Mouse (Mus musculus) lung, adult 10 weeks (tissue): Measurements from ENCODE around the gene Olfr67. TPM values are rescaled to one million over a fixed set of nuclear protein-coding genes. Genes with fewer than 3 reads are reported as not detected.

Source experiments
- polyA plus RNA-seq: library from polyadenylated mRNA; stranded (reverse); fragments of 350-450 nt; fragmentation: Illumina TruSeq; extraction: RNeasy Lipid Tissue Mini Kit (QIAGEN cat#74804); gene quantifications from one replicate; pipeline ENCODE4 v1.2.3, GENCODE M21; 2014; ENCODE audit warnings: low read depth, low replicate concordance; ENCODE audit not compliant: insufficient read depth

Olfr67 gene
- not detected for polyA plus RNA-seq

DNA sequence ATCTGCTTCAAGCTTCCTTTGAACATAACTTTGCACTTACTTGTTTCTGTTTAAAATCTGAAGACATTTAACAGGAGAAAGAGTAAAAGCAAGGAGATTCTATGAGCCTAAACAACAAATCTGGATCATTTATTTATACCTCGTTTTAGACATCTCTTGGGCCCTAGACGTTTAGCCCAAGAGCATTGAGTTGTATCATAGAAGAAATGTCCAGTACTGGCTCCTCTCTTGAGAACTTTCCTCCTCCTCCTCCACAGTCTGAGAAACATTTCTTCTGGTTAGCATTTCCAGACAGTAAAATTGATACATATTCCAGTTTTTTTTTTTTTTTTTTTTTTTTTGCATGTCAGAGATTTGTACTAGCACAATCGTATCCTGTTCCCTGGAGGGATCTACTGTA, at the start of gene Olfr67:
Gene Olfr67 (minus strand): TSS at position 101 of the 400 bp plus-strand sequence.

DNA sequence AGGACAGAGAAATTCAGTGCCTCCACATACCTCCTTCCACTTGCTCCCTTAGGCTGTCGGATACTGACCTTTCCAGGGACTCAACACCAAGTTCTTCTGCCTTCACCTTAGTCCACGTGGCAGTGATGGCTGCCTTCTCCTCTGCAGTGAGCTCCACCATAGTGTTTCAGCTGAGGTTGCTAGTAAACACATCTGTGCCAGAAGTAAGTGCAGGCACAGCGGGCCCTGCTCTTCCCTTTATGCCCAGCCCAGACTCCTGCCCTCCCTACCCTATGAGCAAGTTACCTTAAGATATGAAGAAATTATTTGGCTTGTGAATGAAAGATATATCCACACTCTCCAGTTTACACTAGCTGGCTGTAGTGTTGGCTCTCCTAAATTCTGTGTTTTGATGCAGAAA, 48.6 kb upstream of the Olfr67 start, which contains the start of gene Hbb-bh2:
Gene Hbb-bh2 (minus strand): TSS at position 253 of the 400 bp plus-strand sequence.

DNA sequence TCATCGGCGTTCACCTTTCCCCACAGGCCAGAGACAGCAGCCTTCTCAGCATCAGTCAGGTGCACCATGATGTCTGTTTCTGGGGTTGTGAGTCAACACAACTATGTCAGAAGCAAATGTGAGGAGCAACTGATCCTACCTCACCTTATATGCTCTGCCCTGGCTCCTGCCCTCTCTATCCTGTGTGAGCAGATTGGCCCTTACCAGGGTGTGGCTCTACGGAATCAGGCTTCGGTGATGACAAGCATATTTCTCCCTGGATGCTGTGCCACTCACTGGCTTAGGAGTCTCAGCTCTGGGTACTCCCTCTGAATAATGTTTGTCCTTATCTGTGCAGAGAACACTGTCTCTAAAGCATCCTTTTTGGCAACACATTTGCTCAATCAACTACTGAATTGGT, 36.2 kb upstream of the Olfr67 start, which contains the start of gene Hbb-bs:
Gene Hbb-bs (minus strand): TSS at position 289 of the 400 bp plus-strand sequence.

DNA sequence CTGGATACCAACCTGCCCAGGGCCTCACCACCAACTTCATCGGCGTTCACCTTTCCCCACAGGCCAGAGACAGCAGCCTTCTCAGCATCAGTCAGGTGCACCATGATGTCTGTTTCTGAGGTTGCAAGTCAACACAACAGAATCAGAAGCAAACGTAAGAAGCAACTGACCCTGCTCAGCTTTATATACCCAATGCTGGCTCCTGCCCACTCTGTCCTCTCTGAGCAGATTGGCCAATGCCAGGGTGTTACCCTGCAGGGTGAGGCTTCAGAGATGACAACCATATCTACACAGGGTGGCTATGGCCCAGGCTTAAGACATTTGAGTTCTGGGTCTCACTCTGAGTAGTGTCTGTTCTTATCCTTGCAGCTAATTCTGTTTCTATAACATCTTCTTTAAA, 22.1 kb upstream of the Olfr67 start, which contains the start of gene Hbb-bt:
Gene Hbb-bt (minus strand): TSS at position 231 of the 400 bp plus-strand sequence.

DNA sequence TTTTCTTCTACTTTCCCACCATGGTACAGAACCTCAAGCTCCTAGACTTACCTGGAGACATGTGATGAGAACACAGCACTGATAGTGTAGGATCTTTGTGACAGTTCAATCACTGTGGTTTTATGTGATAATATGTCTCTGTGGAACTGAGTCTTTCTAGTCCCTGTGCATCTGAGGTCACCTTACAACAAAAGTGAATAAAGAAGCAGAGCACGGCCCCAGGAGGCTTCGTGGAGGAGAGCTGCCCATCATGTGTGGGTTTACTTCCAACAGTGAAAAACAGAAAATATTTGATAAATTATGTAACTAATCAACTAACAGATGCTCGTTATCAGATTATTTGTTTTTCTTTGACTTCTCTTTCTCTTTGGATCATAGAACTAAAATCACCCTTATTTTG, 12.0 kb downstream of the Olfr67 start, which contains the start of gene Olfr68:
Gene Olfr68 (minus strand): TSS at position 101 of the 400 bp plus-strand sequence.

DNA sequence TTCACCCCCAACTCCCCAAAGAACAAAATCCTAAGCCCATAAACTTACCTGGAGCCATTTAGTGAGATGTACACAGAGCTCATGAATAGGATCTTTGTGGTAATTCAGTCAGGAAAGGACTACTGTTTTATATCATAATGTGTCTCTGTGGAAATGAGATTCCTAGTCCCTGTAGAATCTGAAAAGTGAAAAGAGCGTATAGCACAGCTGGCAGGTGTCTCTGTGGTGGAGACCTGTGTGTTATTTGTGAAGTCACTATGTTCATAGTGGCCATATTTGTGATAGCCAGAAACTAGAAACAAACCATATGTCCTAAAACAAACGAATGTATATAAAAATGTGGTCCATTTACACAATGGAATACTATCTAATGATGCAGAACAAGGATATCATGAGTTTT, 20.1 kb downstream of the Olfr67 start, which contains the start of gene Olfr69:
Gene Olfr69 (minus strand): TSS at position 101 of the 400 bp plus-strand sequence.

DNA sequence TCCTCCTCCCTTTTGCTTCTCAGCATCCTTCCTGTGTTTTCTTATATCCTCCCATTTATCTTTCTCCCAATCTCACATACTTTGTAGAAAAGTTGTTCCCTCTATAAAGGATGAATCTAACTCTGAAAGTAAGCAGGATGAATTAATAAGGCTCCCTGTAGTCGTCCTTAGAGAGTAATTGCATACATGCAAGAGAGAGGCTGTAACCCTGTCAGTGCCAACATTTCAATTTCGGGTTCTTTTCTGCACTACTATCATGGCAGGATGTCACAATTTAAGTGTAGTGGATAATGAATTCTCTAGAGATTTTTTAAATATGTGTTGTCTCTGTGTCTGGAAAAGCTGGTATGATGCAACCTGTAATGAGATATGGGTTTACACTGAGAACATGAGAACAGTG, 34.4 kb downstream of the Olfr67 start, which contains the start of gene Olfr630:
Gene Olfr630 (minus strand): TSS at position 101 of the 400 bp plus-strand sequence.

DNA sequence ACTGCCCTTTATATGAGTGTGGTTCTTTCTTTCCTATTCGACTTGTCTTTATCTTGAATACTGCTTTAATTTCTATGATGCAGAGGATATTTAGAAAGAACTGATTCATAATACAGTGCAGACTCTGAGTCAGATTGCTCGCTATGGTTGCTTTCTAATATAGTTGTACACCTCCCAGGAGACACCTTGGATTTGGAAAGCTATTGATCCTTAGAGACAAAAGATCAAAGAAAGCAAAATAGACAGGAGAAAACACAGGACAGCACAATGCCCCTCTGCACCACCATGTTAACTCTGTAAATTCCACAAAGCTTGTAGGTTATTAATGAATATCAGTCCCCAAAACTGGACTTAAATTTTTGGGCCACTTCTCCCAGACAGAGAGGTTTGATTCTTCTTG, 46.8 kb downstream of the Olfr67 start, which contains the start of gene Olfr629:
Gene Olfr629 (minus strand): TSS at position 101 of the 400 bp plus-strand sequence.

Other genes with a start within 250 kb of the Olfr67 start
- not detected for gene Olfr612, start 249.1 kb downstream of the Olfr67 start, polyA plus RNA-seq
- gene Olfr613, start 243.7 kb downstream of the Olfr67 start, polyA plus RNA-seq = not detected
- gene Olfr615, start 235.7 kb downstream of the Olfr67 start, polyA plus RNA-seq = not detected
- not detected for gene Olfr616, start 222.7 kb downstream of the Olfr67 start, polyA plus RNA-seq
- gene Olfr617, start 218.8 kb downstream of the Olfr67 start, polyA plus RNA-seq = not detected
- not detected for gene Olfr618, start 201.7 kb downstream of the Olfr67 start, polyA plus RNA-seq
- gene Olfr619, start 191.2 kb downstream of the Olfr67 start, polyA plus RNA-seq = not detected
- not detected for gene Olfr620, start 179.3 kb downstream of the Olfr67 start, polyA plus RNA-seq
- not detected for gene Olfr622, start 149.1 kb downstream of the Olfr67 start, polyA plus RNA-seq
- not detected for gene Olfr623, start 128.1 kb downstream of the Olfr67 start, polyA plus RNA-seq
- 0.04 TPM for gene Olfr624, start 120.6 kb downstream of the Olfr67 start, polyA plus RNA-seq
- not detected for gene Olfr625-ps1, start 109.1 kb downstream of the Olfr67 start, polyA plus RNA-seq
- not detected for gene Olfr243, start 77.2 kb downstream of the Olfr67 start, polyA plus RNA-seq
- not detected for gene Olfr628, start 61.4 kb downstream of the Olfr67 start, polyA plus RNA-seq
- gene Olfr629, start 46.9 kb downstream of the Olfr67 start, polyA plus RNA-seq = not detected
- gene Olfr630, start 34.5 kb downstream of the Olfr67 start, polyA plus RNA-seq = not detected
- not detected for gene Olfr69, start 20.2 kb downstream of the Olfr67 start, polyA plus RNA-seq
- gene Olfr68, start 12.1 kb downstream of the Olfr67 start, polyA plus RNA-seq = not detected
- gene Hbb-bt, start 22.2 kb upstream of the Olfr67 start, polyA plus RNA-seq = 3,244 TPM
- 22,942 TPM for gene Hbb-bs, start 36.3 kb upstream of the Olfr67 start, polyA plus RNA-seq
- gene Hbb-bh2, start 48.7 kb upstream of the Olfr67 start, polyA plus RNA-seq = not detected
- gene Hbb-bh1, start 51.3 kb upstream of the Olfr67 start, polyA plus RNA-seq = not detected
- gene Hbb-y, start 61.4 kb upstream of the Olfr67 start, polyA plus RNA-seq = not detected
- gene Olfr66, start 94.4 kb upstream of the Olfr67 start, polyA plus RNA-seq = not detected
- gene Olfr64, start 102.7 kb upstream of the Olfr67 start, polyA plus RNA-seq = not detected
- not detected for gene Olfr65, start 111.7 kb upstream of the Olfr67 start, polyA plus RNA-seq
- not detected for gene Olfr631, start 137.0 kb upstream of the Olfr67 start, polyA plus RNA-seq
- gene Olfr632, start 142.5 kb upstream of the Olfr67 start, polyA plus RNA-seq = not detected
- gene Olfr633, start 152.6 kb upstream of the Olfr67 start, polyA plus RNA-seq = not detected
- not detected for gene Olfr635, start 179.3 kb upstream of the Olfr67 start, polyA plus RNA-seq
- not detected for gene Olfr638, start 206.9 kb upstream of the Olfr67 start, polyA plus RNA-seq
- not detected for gene Olfr639, start 225.5 kb upstream of the Olfr67 start, polyA plus RNA-seq
- not detected for gene Olfr640, start 233.8 kb upstream of the Olfr67 start, polyA plus RNA-seq
- gene Olfr641, start 243.6 kb upstream of the Olfr67 start, polyA plus RNA-seq = not detected